Mouse (Mus musculus) kidney, embryonic 14.5 days (tissue): ENCODE data around the gene Olfr772. TPM values are rescaled to one million over a fixed set of nuclear protein-coding genes. Genes with fewer than 3 reads are reported as not detected.
"Not testable (repeated sequence)": the region's sequence is repeated elsewhere in the genome, so short reads cannot be mapped to it uniquely, and the experiment has no call there.

Experiments
- ATAC-seq: fragments of 200-750 bp; cut with Nextera tagmentation; 2 replicates; pipeline ENCODE4 v1.8.0; 2017; ENCODE audit warnings: moderate number of reproducible peaks, mild to moderate bottlenecking, moderate TSS enrichment, moderate library complexity; ENCODE audit not compliant: low FRiP score, low TSS enrichment
- H3K27ac ChIP-seq: fragments of 300-500 bp; sonication (generic); 2 replicates; pipeline ENCODE4 v1.5.1; 2014; ENCODE audit warnings: low read depth, mild to moderate bottlenecking, low read length, moderate library complexity, mixed read lengths
- H3K27me3 ChIP-seq: fragments of 300-500 bp; sonication (generic); 2 replicates; pipeline ENCODE4 v1.6.1; 2014; ENCODE audit warnings: mild to moderate bottlenecking, low read length; ENCODE audit not compliant: control insufficient read depth, insufficient read depth
- H3K36me3 ChIP-seq: fragments of 300-500 bp; sonication (generic); 2 replicates; pipeline ENCODE4 v1.6.1; 2014; ENCODE audit warnings: low read length, mixed read lengths; ENCODE audit not compliant: control insufficient read depth, insufficient read depth
- H3K4me1 ChIP-seq: fragments of 300-500 bp; sonication (generic); 2 replicates; pipeline ENCODE4 v1.6.1; 2014; ENCODE audit warnings: low read length, mixed read lengths; ENCODE audit not compliant: control insufficient read depth, insufficient read depth
- H3K4me2 ChIP-seq: fragments of 300-500 bp; sonication (generic); replicated peaks from 2 replicates; pipeline ENCODE4 v1.6.1; 2014; ENCODE audit warnings: low read depth, mild to moderate bottlenecking, low read length
- H3K4me3 ChIP-seq: fragments of 300-500 bp; sonication (generic); 2 replicates; pipeline ENCODE4 v1.5.1; 2014; ENCODE audit warnings: mild to moderate bottlenecking, low read length
- H3K9ac ChIP-seq: fragments of 300-500 bp; sonication (generic); 2 replicates; pipeline ENCODE4 v1.6.1; 2014; ENCODE audit warnings: low read depth, mild to moderate bottlenecking, low read length, moderate library complexity
- H3K9me3 ChIP-seq: fragments of 300-500 bp; sonication (generic); 2 replicates; pipeline ENCODE4 v1.6.1; 2016; ENCODE audit warnings: low read length; ENCODE audit not compliant: control insufficient read depth
- WGBS: fragments of 180-500 bp; shearing (Covaris S2); extraction: QIAGEN DNeasy Blood & Tissue Kit; methylation state at CpG from one replicate; pipeline ENCODE4 v1.1.7; 2014; 5-methylcytosine and 5-hydroxymethylcytosine counted together
- polyA plus RNA-seq: library from polyadenylated mRNA; unstranded; fragments of >200 nt; fragmentation: Nextera tagmentation; extraction: Ambion mirVana; gene quantifications from 2 replicates; pipeline ENCODE4 v1.2.1, GENCODE M21; 2014

Gene Olfr772
- not detected in 2 replicates for polyA plus RNA-seq

DNA sequence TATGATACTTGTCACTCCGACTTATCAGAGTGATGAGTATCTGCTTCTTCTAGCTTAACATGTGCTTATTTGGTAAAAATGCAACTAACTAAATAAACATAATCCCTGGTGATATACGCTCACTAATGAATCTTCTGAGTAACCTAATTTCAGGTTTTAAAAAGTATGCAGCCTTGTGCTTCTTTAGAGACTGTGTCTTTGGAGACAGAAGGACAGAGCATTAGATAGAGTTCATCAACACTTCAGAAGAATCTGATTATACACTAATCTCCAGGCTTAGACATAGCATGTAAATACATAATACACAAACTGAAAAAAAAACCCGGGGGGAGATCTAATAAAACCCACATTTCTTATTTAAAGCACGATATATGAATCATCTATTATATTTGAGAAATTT, at the start of gene Olfr772:
Gene Olfr772 (minus strand): TSS at position 101 of the 400 bp plus-strand sequence.
- not testable (repeated sequence) for H3K9ac ChIP-seq, H3K4me2 ChIP-seq, H3K9me3 ChIP-seq, H3K36me3 ChIP-seq, H3K4me1 ChIP-seq, H3K27me3 ChIP-seq, H3K4me3 ChIP-seq, ATAC-seq, H3K27ac ChIP-seq
- 94% methylated on average over 3 of the region's 4 CpGs for WGBS

DNA sequence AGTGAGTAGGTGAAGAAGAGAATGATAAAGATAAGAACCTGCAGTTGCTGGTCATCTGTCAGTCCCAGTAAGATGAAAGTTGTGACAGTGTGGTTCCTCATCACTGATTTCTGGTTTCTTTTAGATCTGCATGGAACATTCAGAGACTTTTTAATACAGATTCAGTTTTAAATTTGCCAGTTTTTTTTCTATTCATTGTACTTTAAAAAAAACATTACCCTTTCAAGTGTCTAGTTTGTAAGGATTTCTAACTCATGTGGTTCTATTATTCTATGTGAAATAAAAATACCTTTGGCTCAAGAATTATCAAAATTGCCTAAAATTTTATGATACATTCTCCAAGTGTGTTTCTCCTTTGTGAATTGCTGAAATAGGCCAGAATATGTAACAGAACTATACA, 9.6 kb upstream of the Olfr772 start, which contains the start of gene Olfr773:
Gene Olfr773 (minus strand): TSS at position 101 of the 400 bp plus-strand sequence.
- H3K36me3 ChIP-seq, H3K4me3 ChIP-seq, ATAC-seq, H3K4me1 ChIP-seq, H3K9ac ChIP-seq, H3K4me2 ChIP-seq, H3K27ac ChIP-seq, H3K27me3 ChIP-seq, H3K9me3 ChIP-seq: not testable (repeated sequence)

DNA sequence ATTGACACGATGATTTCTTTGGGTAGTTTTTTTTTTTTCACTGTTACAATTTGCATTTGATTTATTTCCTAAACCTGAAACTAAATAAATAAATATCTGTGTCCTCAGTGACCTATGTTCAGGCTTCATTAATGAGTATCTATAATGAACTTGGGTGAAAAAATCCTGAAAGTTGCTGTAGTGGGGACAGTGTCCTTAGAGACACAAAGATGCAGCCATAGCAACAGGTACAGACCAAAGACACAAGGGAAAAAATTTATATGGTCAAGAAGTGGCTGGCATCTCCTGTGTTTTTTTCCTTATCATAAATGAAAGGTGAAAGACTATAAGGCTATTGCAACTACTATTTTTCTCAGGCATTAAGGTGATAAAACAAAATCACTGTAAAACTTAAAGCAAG, 13.1 kb downstream of the Olfr772 start, which contains the start of gene Olfr771:
Gene Olfr771 (minus strand): TSS at position 101 of the 400 bp plus-strand sequence.
- Histone ChIP-seq H3K4me3 (no peak within 1 kb of the TSS), H3K27ac (no peak within 1 kb of the TSS), H3K9me3 (0 out of 2 replicates have a peak, but pooled peaks cover 2% of the 10 kb centered on the region), H3K36me3 (no peaks in the 10 kb centered on the region), H3K4me2 (no peak within 1 kb of the TSS), H3K27me3 (no peaks in the 10 kb centered on the region), H3K9ac (no peak within 1 kb of the TSS), H3K4me1 (no peaks in the 10 kb centered on the region)
- WGBS = 85% methylated on average over 1 of the region's 1 CpGs
- no peak for ATAC-seq

DNA sequence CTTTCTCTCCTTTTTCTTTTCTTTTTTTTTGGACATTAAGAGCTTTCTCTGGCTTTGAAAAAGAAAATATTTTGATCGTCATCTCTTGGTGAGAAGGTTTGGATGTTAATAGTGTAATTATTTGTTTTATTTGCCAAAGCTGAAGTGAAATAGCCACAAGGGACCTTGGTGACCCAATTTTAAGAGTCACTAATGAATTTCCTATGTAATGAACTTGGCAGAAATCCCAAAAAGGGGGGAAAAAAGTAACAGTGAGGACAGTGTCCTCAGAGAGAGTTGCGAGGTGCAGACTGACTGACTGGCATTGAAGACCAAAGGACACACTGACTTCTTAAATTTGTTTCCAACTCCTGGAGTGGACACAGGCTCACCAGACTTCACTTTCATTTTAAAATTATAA, 38.8 kb downstream of the Olfr772 start, which contains the start of gene Olfr770:
Gene Olfr770 (minus strand): TSS at position 101 of the 400 bp plus-strand sequence.
- no peaks in the 10 kb centered on the region for H3K4me1 ChIP-seq
- no peak for ATAC-seq
- no peak within 1 kb of the TSS for H3K4me3 ChIP-seq
- no peaks in the 10 kb centered on the region for H3K27me3 ChIP-seq
- H3K36me3 ChIP-seq = no peaks in the 10 kb centered on the region
- H3K9me3 ChIP-seq = no peaks in the 10 kb centered on the region
- H3K27ac ChIP-seq = no peak within 1 kb of the TSS
- no peak within 1 kb of the TSS for H3K9ac ChIP-seq
- no peak within 1 kb of the TSS for H3K4me2 ChIP-seq
- WGBS = 68% methylated on average over 2 of the region's 2 CpGs

Other genes with a start within 250 kb of the Olfr772 start
- gene Itga7, start 244.1 kb downstream of the Olfr772 start, polyA plus RNA-seq = 0.77 and 1.3 TPM in 2 replicates
- gene Mettl7b, start 216.9 kb downstream of the Olfr772 start, polyA plus RNA-seq = 0.21 and 1.4 TPM in 2 replicates
- not detected in 2 replicates for gene Olfr9, start 188.5 kb downstream of the Olfr772 start, polyA plus RNA-seq
- not detected in 2 replicates for gene Olfr763, start 167.1 kb downstream of the Olfr772 start, polyA plus RNA-seq
- gene Olfr764-ps1, start 138.0 kb downstream of the Olfr772 start, polyA plus RNA-seq = not detected in 2 replicates
- not detected in 2 replicates for gene Olfr765, start 127.9 kb downstream of the Olfr772 start, polyA plus RNA-seq
- gene Olfr766-ps1, start 108.9 kb downstream of the Olfr772 start, polyA plus RNA-seq = not detected in 2 replicates
- gene Olfr767, start 95.0 kb downstream of the Olfr772 start, polyA plus RNA-seq = not detected in 2 replicates
- gene Olfr768, start 78.5 kb downstream of the Olfr772 start, polyA plus RNA-seq = not detected in 2 replicates
- gene Olfr769, start 60.1 kb downstream of the Olfr772 start, polyA plus RNA-seq = not detected in 2 replicates
- not detected in 2 replicates for gene Olfr770, start 38.9 kb downstream of the Olfr772 start, polyA plus RNA-seq
- gene Olfr771, start 13.2 kb downstream of the Olfr772 start, polyA plus RNA-seq = not detected in 2 replicates
- gene Olfr773, start 9.5 kb upstream of the Olfr772 start, polyA plus RNA-seq = not detected in 2 replicates
- not detected in 2 replicates for gene Olfr774, start 58.3 kb upstream of the Olfr772 start, polyA plus RNA-seq
- not detected in 2 replicates for gene Olfr775, start 70.5 kb upstream of the Olfr772 start, polyA plus RNA-seq
- gene Olfr776, start 81.2 kb upstream of the Olfr772 start, polyA plus RNA-seq = not detected in 2 replicates
- not detected in 2 replicates for gene Olfr777, start 93.6 kb upstream of the Olfr772 start, polyA plus RNA-seq
- not detected in 2 replicates for gene Olfr780, start 140.2 kb upstream of the Olfr772 start, polyA plus RNA-seq
- gene Olfr781, start 150.9 kb upstream of the Olfr772 start, polyA plus RNA-seq = not detected in 2 replicates
- not detected in 2 replicates for gene Olfr782, start 170.9 kb upstream of the Olfr772 start, polyA plus RNA-seq
- 0.07 TPM in 1 of 2 replicates, not detected in the other for gene Olfr784, start 206.2 kb upstream of the Olfr772 start, polyA plus RNA-seq
- not detected in 2 replicates for gene Olfr785, start 227.5 kb upstream of the Olfr772 start, polyA plus RNA-seq
- gene Olfr786, start 249.4 kb upstream of the Olfr772 start, polyA plus RNA-seq = not detected in 2 replicates